Mouse (Mus musculus) limb, embryonic 11.5 days (tissue): Measurements from ENCODE around the gene Mpped2. TPM values are rescaled to one million over a fixed set of nuclear protein-coding genes. Genes with fewer than 3 reads are reported as not detected.
A peak's percentile ranks its signal among the peaks of the same experiment; 100 is the strongest.

Experiments used
- ATAC-seq: fragments of 200-750 bp; cut with Nextera tagmentation; 2 replicates; pipeline ENCODE4 v1.8.0; 2017; ENCODE audit warnings: low read depth; ENCODE audit not compliant: insufficient number of reproducible peaks, low FRiP score, low TSS enrichment
- DNase-seq: peaks from one replicate; pipeline ENCODE4 v3.0.0-alpha.2; 2015; ENCODE audit warnings: low spot score
- H3K27ac ChIP-seq: fragments of 300-500 bp; sonication (generic); replicated peaks from 2 replicates; pipeline ENCODE4 v1.5.1; 2014; ENCODE audit warnings: low read depth, mild to moderate bottlenecking, low read length
- H3K27me3 ChIP-seq: fragments of 300-500 bp; sonication (generic); 2 replicates; pipeline ENCODE4 v1.6.1; 2014; ENCODE audit warnings: mild to moderate bottlenecking, low read length, mixed read lengths; ENCODE audit not compliant: control insufficient read depth, insufficient read depth
- H3K36me3 ChIP-seq: fragments of 300-500 bp; sonication (generic); 2 replicates; pipeline ENCODE4 v1.6.1; 2014; ENCODE audit warnings: mild to moderate bottlenecking, low read length, moderate library complexity, mixed read lengths; ENCODE audit not compliant: control insufficient read depth, insufficient read depth
- H3K4me1 ChIP-seq: fragments of 300-500 bp; sonication (generic); 2 replicates; pipeline ENCODE4 v1.6.1; 2014; ENCODE audit warnings: low read length, mixed read lengths; ENCODE audit not compliant: control insufficient read depth, insufficient read depth
- H3K4me2 ChIP-seq: fragments of 300-500 bp; sonication (generic); 2 replicates; pipeline ENCODE4 v1.6.1; 2014; ENCODE audit warnings: low read depth, mild to moderate bottlenecking, moderate library complexity; ENCODE audit not compliant: severe bottlenecking
- H3K4me3 ChIP-seq: fragments of 300-500 bp; sonication (generic); 2 replicates; pipeline ENCODE4 v1.5.1; 2014; ENCODE audit warnings: low read depth, low read length
- H3K9ac ChIP-seq: fragments of 300-500 bp; sonication (generic); 2 replicates; pipeline ENCODE4 v1.6.1; 2014; ENCODE audit warnings: mild to moderate bottlenecking, low read length
- H3K9me3 ChIP-seq: fragments of 300-500 bp; sonication (generic); 2 replicates; pipeline ENCODE4 v1.6.1; 2016; ENCODE audit warnings: low read length; ENCODE audit not compliant: control insufficient read depth
- WGBS: fragments of 180-500 bp; shearing (Covaris S2); extraction: QIAGEN DNeasy Blood & Tissue Kit; methylation state at CpG from one replicate; pipeline ENCODE4 v1.1.7; 2014; 5-methylcytosine and 5-hydroxymethylcytosine counted together
- polyA plus RNA-seq: library from polyadenylated mRNA; unstranded; fragments of >200 nt; fragmentation: Nextera tagmentation; extraction: Ambion mirVana; gene quantifications from 2 replicates; pipeline ENCODE4 v1.2.1, GENCODE M21; 2014

Gene Mpped2
- polyA plus RNA-seq, 1 experiment from 2014 or later = 98.0 TPM

GRCm38 (mm10) chr2:106781181-106782179 lies 88.4 kb downstream of the Mpped2 start:
- Histone ChIP-seq H3K4me1 (peaks cover 19% of the 10 kb centered on the region), H3K27me3 (no peaks in the 10 kb centered on the region), H3K4me3 (no peak overlapping the region), H3K36me3 (no peaks in the 10 kb centered on the region), H3K9me3 (no peaks in the 10 kb centered on the region), H3K4me2 (no peak overlapping the region), H3K27ac (no peak overlapping the region), H3K9ac (no peak overlapping the region)
- no peak for DNase-seq
- 68% methylated on average over 26 of the region's 26 CpGs for WGBS
- 0 out of 2 replicates have a peak, but pooled peaks have one; percentile 44 for ATAC-seq

DNA sequence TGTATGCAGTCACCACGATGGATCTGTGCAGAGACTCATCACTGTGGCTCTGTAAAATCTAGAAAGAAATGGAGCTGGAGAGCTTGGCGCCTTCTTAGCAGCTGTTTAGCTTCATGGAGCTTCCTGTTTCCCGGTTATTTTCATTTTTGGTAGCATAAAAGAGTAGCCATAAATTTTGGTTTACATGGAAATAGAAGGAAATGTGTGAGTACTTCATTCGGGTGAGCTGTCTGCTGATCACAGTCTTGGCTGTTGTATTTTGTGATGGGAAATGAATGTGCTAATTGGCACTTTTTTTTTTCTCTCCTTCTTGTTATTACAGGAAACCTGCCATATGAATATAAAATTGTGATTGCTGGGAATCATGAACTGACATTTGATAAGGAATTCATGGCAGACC lies 90.2 kb downstream of the Mpped2 start:
- 38% methylated on average over 4 of the region's 4 CpGs for WGBS
- ATAC-seq = no peak
- H3K4me1 ChIP-seq = peaks cover 27% of the 10 kb centered on the region

DNA sequence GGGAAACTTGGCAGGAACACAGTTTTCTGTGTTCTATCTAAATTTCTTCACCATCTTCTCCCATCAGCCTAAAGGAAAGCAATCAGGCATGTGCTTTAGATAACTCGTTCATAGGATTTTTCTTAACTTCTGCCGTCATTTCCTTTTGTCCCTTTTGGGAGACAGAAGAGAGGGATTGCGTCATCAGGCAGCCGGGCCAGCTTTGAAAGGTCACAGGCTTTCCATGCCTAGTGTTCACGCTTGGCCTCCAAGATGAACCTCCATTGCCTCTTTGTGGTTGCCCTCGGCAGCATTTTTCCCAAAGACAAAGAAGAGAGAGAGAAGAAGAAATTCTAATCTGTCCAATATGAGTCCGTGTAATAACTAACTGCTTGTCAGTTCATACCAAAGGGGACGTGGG lies 95.0 kb downstream of the Mpped2 start:
- no peak for DNase-seq
- WGBS = 51% methylated on average over 8 of the region's 8 CpGs

More for the DNA sequence above, 90.2 kb downstream of the Mpped2 start:
- no peaks in the 10 kb centered on the region for H3K36me3 ChIP-seq
- H3K4me2 ChIP-seq = no peak overlapping the region
- no peaks in the 10 kb centered on the region for H3K27me3 ChIP-seq
- H3K9me3 ChIP-seq = no peaks in the 10 kb centered on the region
- no peak overlapping the region for H3K4me3 ChIP-seq
- H3K9ac ChIP-seq = no peak overlapping the region
- no peak for DNase-seq
- no peak overlapping the region for H3K27ac ChIP-seq

DNA sequence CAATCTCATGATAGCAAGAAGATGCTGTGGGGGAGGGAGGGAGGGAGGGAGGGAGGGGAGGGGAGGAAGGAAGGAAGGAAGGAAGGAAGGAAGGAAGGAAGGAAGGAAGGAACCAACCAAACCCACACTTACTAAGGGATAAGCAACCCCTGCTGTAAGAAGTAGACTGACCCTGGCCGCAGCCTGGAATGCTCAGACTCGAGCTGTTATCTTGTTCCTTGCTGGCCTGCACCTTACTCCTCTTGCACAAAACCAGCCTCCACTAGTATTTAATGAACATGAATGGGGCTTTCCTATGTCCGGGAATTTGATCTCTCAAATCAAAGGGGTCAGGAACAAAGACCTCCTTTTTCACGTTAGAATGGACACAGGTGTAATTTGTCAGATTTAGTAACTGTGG lies 95.5 kb downstream of the Mpped2 start:
- WGBS = 12% methylated on average over 4 of the region's 4 CpGs

More for the DNA sequence above, 95.0 kb downstream of the Mpped2 start:
- no peaks in the 10 kb centered on the region for H3K9me3 ChIP-seq
- H3K36me3 ChIP-seq = no peaks in the 10 kb centered on the region
- H3K4me1 ChIP-seq = peaks cover 42% of the 10 kb centered on the region
- no peak overlapping the region for H3K4me2 ChIP-seq
- H3K27ac ChIP-seq = no peak overlapping the region
- no peak for ATAC-seq
- no peak overlapping the region for H3K4me3 ChIP-seq
- H3K9ac ChIP-seq = no peak overlapping the region
- H3K27me3 ChIP-seq = no peaks in the 10 kb centered on the region

GRCm38 (mm10) chr2:106789694-106790328 lies 96.7 kb downstream of the Mpped2 start:
- 9% methylated on average over 5 of the region's 5 CpGs for WGBS

More for the DNA sequence above, 95.5 kb downstream of the Mpped2 start:
- no peak for ATAC-seq
- peaks cover 42% of the 10 kb centered on the region for H3K4me1 ChIP-seq
- H3K4me2 ChIP-seq = no peak overlapping the region
- H3K27ac ChIP-seq = peak overlapping the region; percentile 91; the same call in 1 of the 2 replicates
- H3K9ac ChIP-seq = no peak overlapping the region
- DNase-seq = no peak
- no peaks in the 10 kb centered on the region for H3K27me3 ChIP-seq
- H3K4me3 ChIP-seq = no peak overlapping the region
- no peaks in the 10 kb centered on the region for H3K36me3 ChIP-seq
- no peaks in the 10 kb centered on the region for H3K9me3 ChIP-seq

DNA sequence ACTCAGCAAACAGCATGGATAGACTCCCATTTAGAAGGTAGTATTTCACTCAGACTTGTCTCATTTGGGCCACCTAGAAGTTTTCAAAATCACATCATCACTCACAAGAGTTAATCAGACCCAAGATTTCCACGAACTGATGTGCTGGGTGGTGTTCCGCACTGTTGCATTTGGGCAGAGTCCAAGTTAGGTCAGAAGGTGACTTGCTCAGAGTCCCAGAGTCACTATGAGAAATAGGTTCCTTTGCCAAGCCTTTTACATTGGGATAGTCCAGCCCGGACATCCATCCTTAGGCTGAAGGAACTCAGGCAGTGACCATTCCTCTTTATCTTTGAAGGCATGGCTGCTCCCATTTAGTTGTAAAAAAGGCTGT lies 97.2 kb downstream of the Mpped2 start:
- Histone ChIP-seq H3K4me1 (peaks cover 32% of the 10 kb centered on the region), H3K27ac (peak overlapping the region; percentile 91), H3K9me3 (no peaks in the 10 kb centered on the region), H3K36me3 (no peaks in the 10 kb centered on the region), H3K4me3 (no peak overlapping the region), H3K4me2 (no peak overlapping the region; the same call in 1 of the 2 replicates), H3K9ac (no peak overlapping the region), H3K27me3 (no peaks in the 10 kb centered on the region)
- ATAC-seq = peak; percentile 5; the same call in 1 of the 2 replicates
- DNase-seq = peak; percentile 23
- 31% methylated on average over 3 of the region's 3 CpGs for WGBS

More at GRCm38 (mm10) chr2:106789694-106790328, 96.7 kb downstream of the Mpped2 start:
- Histone ChIP-seq H3K4me2 (no peak overlapping the region; the same call in 1 of the 2 replicates), H3K4me1 (peaks cover 33% of the 10 kb centered on the region), H3K36me3 (no peaks in the 10 kb centered on the region), H3K9ac (no peak overlapping the region), H3K4me3 (no peak overlapping the region), H3K27ac (peak overlapping the region; percentile 91), H3K27me3 (no peaks in the 10 kb centered on the region), H3K9me3 (no peaks in the 10 kb centered on the region)
- DNase-seq (peak; percentile 69), ATAC-seq (peak; percentile 89)

- peak; percentile 86 for ATAC-seq
- Histone ChIP-seq H3K27me3 (no peaks in the 10 kb centered on the region), H3K4me2 (0 out of 2 replicates have a peak overlapping the region, but pooled peaks have one; percentile 2), H3K27ac (peak overlapping the region; percentile 89), H3K36me3 (no peaks in the 10 kb centered on the region), H3K4me3 (no peak overlapping the region), H3K9ac (no peak overlapping the region), H3K4me1 (peaks cover 16% of the 10 kb centered on the region), H3K9me3 (no peaks in the 10 kb centered on the region)
- peak; percentile 82 for DNase-seq
- WGBS = 3% methylated on average over 7 of the region's 7 CpGs
Measured at GRCm38 (mm10) chr2:106796246-106796645, 103.2 kb downstream of the Mpped2 start.

DNA sequence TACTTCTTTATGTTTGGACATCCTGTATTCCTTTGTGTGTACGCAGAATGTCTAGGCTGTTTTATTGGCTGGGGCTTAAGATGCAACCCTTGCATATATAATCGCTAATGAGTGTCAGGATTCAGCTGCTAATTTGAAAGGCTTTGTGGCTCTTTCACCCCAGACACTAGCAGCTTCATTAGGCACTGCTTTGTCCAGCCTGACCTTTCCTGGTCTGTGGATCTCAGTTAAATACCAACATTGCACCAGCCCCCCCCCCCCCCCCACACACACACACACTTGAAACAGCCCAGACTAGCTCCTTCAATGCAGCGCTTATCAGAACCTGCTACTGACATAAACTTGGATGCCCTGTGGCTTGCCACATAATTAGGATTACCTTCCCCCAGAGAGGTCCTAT lies 104.8 kb downstream of the Mpped2 start:
- 11% methylated on average over 3 of the region's 3 CpGs for WGBS
- no peak overlapping the region for H3K4me2 ChIP-seq
- ATAC-seq = no peak
- H3K27ac ChIP-seq = no peak overlapping the region
- no peaks in the 10 kb centered on the region for H3K36me3 ChIP-seq
- no peaks in the 10 kb centered on the region for H3K9me3 ChIP-seq
- DNase-seq = no peak
- H3K9ac ChIP-seq = no peak overlapping the region
- peaks cover 16% of the 10 kb centered on the region for H3K4me1 ChIP-seq
- H3K4me3 ChIP-seq = no peak overlapping the region
- H3K27me3 ChIP-seq = no peaks in the 10 kb centered on the region
